Mouse (Mus musculus) ES-CJ7 (cell line): ENCODE measurements at regions not wholly inside any gene's neighbourhood (a gene's known extent, or its start where the extent isn't known, plus 50 kb on each side); places are given as distances from the start of the nearest gene placed in this dataset.

ENCODE experiments used
- DNase-seq: peaks from one replicate; pipeline ENCODE4 v3.0.0; 2011; ENCODE audit warnings: low read depth, low spot score

- no peak for DNase-seq
Observed at GRCm38 (mm10) chr13:20039590-20039989, 50.8 kb upstream of the Elmo1 start.

- DNase-seq = peak; percentile 51
Observed at GRCm38 (mm10) chr13:20038463-20038862, 51.9 kb upstream of the Elmo1 start.

- DNase-seq = no peak
Observed at GRCm38 (mm10) chr13:20037436-20037835, 53.0 kb upstream of the Elmo1 start.

- DNase-seq = no peak
Observed at GRCm38 (mm10) chr13:20033937-20034735, 56.3 kb upstream of the Elmo1 start.

GRCm38 (mm10) chr13:20031660-20032059 is 58.7 kb upstream of the Elmo1 start:
- no peak for DNase-seq

- no peak for DNase-seq
Observed at GRCm38 (mm10) chr13:20031082-20031481, 59.3 kb upstream of the Elmo1 start.

- no peak for DNase-seq
Observed at GRCm38 (mm10) chr13:20026612-20027011, 63.8 kb upstream of the Elmo1 start.

- DNase-seq = peak; percentile 9
Observed at GRCm38 (mm10) chr13:20016454-20016853, 73.9 kb upstream of the Elmo1 start.

- DNase-seq = no peak
Observed at GRCm38 (mm10) chr13:20012621-20013020, 77.8 kb upstream of the Elmo1 start.

GRCm38 (mm10) chr13:20009164-20009563 is 81.2 kb upstream of the Elmo1 start:
- DNase-seq = no peak

GRCm38 (mm10) chr13:20007561-20007960 is 82.8 kb upstream of the Elmo1 start:
- no peak for DNase-seq

GRCm38 (mm10) chr13:19997606-19998005 is 92.8 kb upstream of the Elmo1 start:
- peak; percentile 71 for DNase-seq

GRCm38 (mm10) chr13:19975621-19976020 is 114.8 kb upstream of the Elmo1 start:
- no peak for DNase-seq

- no peak for DNase-seq
Observed at GRCm38 (mm10) chr13:19966566-19966965, 123.8 kb upstream of the Elmo1 start.

GRCm38 (mm10) chr13:19963031-19963430 is 127.4 kb upstream of the Elmo1 start:
- peak; percentile 21 for DNase-seq

- no peak for DNase-seq
Observed at GRCm38 (mm10) chr13:19928761-19929160, 104.7 kb upstream of the Gpr141 start.

- DNase-seq = no peak
Observed at GRCm38 (mm10) chr13:19927807-19928206, 103.8 kb upstream of the Gpr141 start.

GRCm38 (mm10) chr13:19921084-19921827 is 97.2 kb upstream of the Gpr141 start:
- no peak for DNase-seq

GRCm38 (mm10) chr13:19911860-19912584 is 88.0 kb upstream of the Gpr141 start:
- no peak for DNase-seq

GRCm38 (mm10) chr13:19902786-19903185 is 78.7 kb upstream of the Gpr141 start:
- no peak for DNase-seq

GRCm38 (mm10) chr13:19897191-19897590 is 73.1 kb upstream of the Gpr141 start:
- DNase-seq = no peak
